Mouse (Mus musculus): Measurements from ENCODE around the gene Ddah2. TPM values are rescaled to one million over a fixed set of nuclear protein-coding genes. Genes with fewer than 3 reads are reported as not detected.

The Ddah2 gene
- total RNA-seq, 2 experiments from 2014 or later: 9.1 to 17.0 TPM

DNA sequence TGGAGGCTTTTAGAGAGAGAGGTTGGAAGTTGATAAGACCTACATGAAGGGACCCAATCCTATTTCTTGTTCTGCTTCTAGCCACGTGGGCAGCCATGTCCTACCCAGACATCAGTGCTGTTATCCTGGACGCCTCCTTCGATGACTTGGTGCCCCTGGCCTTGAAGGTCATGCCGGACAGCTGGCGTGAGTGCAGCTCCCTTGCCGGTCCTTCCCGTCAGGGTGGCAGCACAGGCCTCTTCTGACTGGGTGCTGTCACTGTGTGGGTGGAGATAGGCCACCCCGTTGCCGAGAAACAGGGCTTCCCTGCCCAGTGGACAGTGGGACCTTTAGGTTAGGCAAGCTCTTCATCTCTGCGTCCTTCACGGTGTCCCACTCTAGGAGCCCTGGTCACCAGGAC is 42.3 kb downstream of the Ddah2 start:
- no peak for DNase-seq (ENCODE audit: low spot score in 2 of 2)

DNA sequence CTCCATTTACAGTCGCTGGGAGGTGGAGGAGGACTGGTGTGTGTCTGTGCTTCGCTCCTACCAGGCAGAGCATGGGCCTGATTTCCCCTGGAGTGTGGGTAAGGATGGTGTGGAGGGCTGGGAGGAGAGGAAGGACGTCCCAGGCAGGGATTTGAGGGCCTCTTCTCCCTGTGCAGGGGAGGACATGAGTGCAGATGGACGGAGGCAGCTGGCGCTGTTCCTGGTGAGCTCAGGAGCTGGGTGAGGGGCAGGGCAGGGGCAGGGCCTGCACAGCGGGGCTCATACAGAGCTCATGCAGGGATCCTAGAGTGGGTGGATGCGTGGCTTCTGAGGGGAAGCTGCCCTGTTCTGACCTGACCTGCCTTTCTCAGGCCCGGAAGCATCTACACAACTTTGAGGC is 43.5 kb downstream of the Ddah2 start:
- no peak for DNase-seq (ENCODE audit: low spot score in 2 of 2)

DNA sequence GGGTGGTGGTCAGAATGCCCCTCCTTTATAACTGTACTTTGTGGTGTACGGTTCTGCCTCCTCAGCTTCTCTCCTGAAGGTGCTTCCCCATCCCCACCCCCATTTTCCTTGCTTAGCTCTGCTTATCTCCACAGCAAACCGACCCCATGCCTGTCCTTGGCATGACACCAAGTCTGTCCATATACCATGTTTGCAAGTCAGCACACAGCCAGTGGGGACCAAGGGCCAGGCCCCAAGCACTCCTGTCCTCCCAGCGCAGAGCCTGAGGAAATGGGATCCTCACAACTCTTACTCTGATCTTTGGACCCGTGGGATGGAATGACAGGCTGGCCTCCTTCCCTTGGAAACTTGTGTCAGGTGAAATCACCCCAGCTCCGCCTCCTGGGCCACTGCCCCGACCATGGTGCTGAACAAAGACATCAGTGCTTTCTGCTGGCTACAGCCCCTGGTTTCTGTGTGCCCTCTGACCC is 44.4 kb downstream of the Ddah2 start:
- DNase-seq (ENCODE audit: low spot score in 2 of 2): no peak

GRCm38 (mm10) chr17:35104079-35104478 is 45.2 kb downstream of the Ddah2 start:
- DNase-seq (ENCODE audit: low spot score in 2 of 2): no peak

- no peak for DNase-seq (ENCODE audit: low spot score in 2 of 2)
These were observed 45.9 kb downstream of the Ddah2 start for GRCm38 (mm10) chr17:35104754-35105153.

DNA sequence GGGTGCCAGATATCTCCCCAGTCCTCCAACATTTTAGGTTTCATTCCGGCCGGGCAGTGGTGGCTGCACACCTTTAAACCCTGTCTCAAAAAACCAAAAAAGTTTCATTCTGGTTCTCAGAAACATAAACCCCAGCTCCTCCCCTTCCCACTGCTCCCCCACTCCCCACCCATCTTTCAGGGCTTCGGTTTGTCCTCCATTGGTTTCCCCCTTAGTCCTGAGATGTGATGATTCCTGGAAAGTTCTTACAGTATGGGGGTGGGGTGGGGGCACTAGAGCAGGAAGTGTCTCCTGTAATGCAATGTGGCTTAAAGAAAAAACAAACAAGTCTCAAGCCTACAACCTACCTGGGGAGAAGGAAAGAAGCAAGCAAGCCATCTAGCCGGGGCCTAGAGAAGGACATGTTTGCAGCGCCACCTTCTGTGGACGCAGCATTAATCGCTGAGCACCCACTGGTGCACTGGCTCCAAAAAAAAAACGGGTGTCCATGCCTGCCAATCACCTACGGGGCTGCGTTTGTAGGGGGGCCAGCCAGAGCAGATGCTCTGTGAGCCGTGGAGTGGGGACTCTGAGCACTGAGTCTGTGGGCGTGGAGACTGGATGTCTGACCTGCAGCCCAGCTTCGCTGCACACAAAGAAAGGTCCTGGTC is 47.0 kb downstream of the Ddah2 start:
- no peak for DNase-seq (ENCODE audit: low spot score in 2 of 2)

GRCm38 (mm10) chr17:35106522-35106921 is 47.7 kb downstream of the Ddah2 start:
- no peak for DNase-seq (ENCODE audit: low spot score in 2 of 2)

- DNase-seq (ENCODE audit: low spot score in 2 of 2): no peak
These were observed 49.3 kb downstream of the Ddah2 start, which contains the start of gene Ly6g5c for GRCm38 (mm10) chr17:35108097-35108496. Gene Ly6g5c, plus strand, starts transcription at chr17:35108279.

Other genes with a start within 250 kb of the Ddah2 start
- gene Stk19, start 222.1 kb upstream of the Ddah2 start, total RNA-seq (2021): 10 to 100 TPM; 54.2 to 62.5 TPM
- gene Dxo, start 222.0 kb upstream of the Ddah2 start, total RNA-seq (2021): 10 to 100 TPM; 75.5 to 82.1 TPM
- gene Skiv2l, start 208.8 kb upstream of the Ddah2 start, total RNA-seq (2021): 10 to 100 TPM; 60.8 to 65.9 TPM
- gene Nelfe, start 208.6 kb upstream of the Ddah2 start, total RNA-seq (2021): 10 to 100 TPM; 46.1 to 54.5 TPM
- gene Cfb, start 196.5 kb upstream of the Ddah2 start, total RNA-seq (2021): 10 to 100 TPM; 14.6 to 38.9 TPM
- 10 to 100 TPM in 1 of 2 experiments, 1 to 10 TPM in 1; 9.9 to 12.4 TPM for gene Zbtb12, start 179.6 kb upstream of the Ddah2 start, total RNA-seq (2021)
- gene Gm20547, start 177.0 kb upstream of the Ddah2 start, total RNA-seq (2021): under 1 TPM in 1 of 2 experiments, not detected in 1; 0.19 TPM
- 10 to 100 TPM; 88.3 to 89.2 TPM for gene C2, start 160.8 kb upstream of the Ddah2 start, total RNA-seq (2021)
- 100 to 1,000 TPM; 101 to 144 TPM for gene Ehmt2, start 160.6 kb upstream of the Ddah2 start, total RNA-seq (2021)
- under 1 TPM; 0.30 to 0.51 TPM for gene Slc44a4, start 144.6 kb upstream of the Ddah2 start, total RNA-seq (2021)
- 10 to 100 TPM; 22.5 to 24.3 TPM for gene Neu1, start 127.8 kb upstream of the Ddah2 start, total RNA-seq (2021)
- gene Hspa1b, start 99.8 kb upstream of the Ddah2 start, total RNA-seq (2021): 100 to 1,000 TPM; 635 to 643 TPM
- gene Gm20481, start 89.1 kb upstream of the Ddah2 start, total RNA-seq (2021): under 1 TPM in 1 of 2 experiments, not detected in 1; 0.60 TPM
- gene Hspa1a, start 86.9 kb upstream of the Ddah2 start, total RNA-seq (2021): 100 to 1,000 TPM; 195 to 256 TPM
- under 1 TPM; 0.30 to 0.58 TPM for gene Hspa1l, start 86.3 kb upstream of the Ddah2 start, total RNA-seq (2021)
- 10 to 100 TPM; 31.9 to 34.5 TPM for gene Lsm2, start 77.2 kb upstream of the Ddah2 start, total RNA-seq (2021)
- gene Vars, start 58.0 kb upstream of the Ddah2 start, total RNA-seq (2021): 10 to 100 TPM; 49.8 to 64.8 TPM
- under 1 TPM; 0.50 to 0.61 TPM for gene Vwa7, start 42.5 kb upstream of the Ddah2 start, total RNA-seq (2021)
- gene Sapcd1, start 31.0 kb upstream of the Ddah2 start, total RNA-seq (2021): under 1 TPM in 1 of 2 experiments, not detected in 1; 0.51 TPM
- 1 to 10 TPM; 1.1 to 1.3 TPM for gene Msh5, start 12.3 kb upstream of the Ddah2 start, total RNA-seq (2021)
- gene Clic1, start 9.1 kb upstream of the Ddah2 start, total RNA-seq (2021): 10 to 100 TPM; 71.9 to 92.9 TPM
- not detected for gene Ly6g6c, start 6.4 kb downstream of the Ddah2 start, total RNA-seq (2021)
- gene Mpig6b, start 7.1 kb downstream of the Ddah2 start, total RNA-seq (2021): under 1 TPM; 0.13 to 0.22 TPM
- not detected for gene Ly6g6e, start 17.9 kb downstream of the Ddah2 start, total RNA-seq (2021)
- gene Ly6g6d, start 19.0 kb downstream of the Ddah2 start, total RNA-seq (2021): not detected
- not detected for gene Ly6g6f, start 26.6 kb downstream of the Ddah2 start, total RNA-seq (2021)
- gene Abhd16a, start 30.2 kb downstream of the Ddah2 start, total RNA-seq (2021): 10 to 100 TPM; 75.0 to 88.2 TPM
- not detected for gene Ly6g5c, start 49.2 kb downstream of the Ddah2 start, total RNA-seq (2021)
- under 1 TPM; 0.33 to 0.67 TPM for gene Ly6g5b, start 56.4 kb downstream of the Ddah2 start, total RNA-seq (2021)
- gene Gpank1, start 62.4 kb downstream of the Ddah2 start, total RNA-seq (2021): 10 to 100 TPM; 14.8 to 16.2 TPM
- 100 to 1,000 TPM; 192 to 217 TPM for gene Csnk2b, start 63.0 kb downstream of the Ddah2 start, total RNA-seq (2021)
- 10 to 100 TPM; 28.8 to 34.6 TPM for gene D17H6S53E, start 67.3 kb downstream of the Ddah2 start, total RNA-seq (2021)
- gene Apom, start 73.0 kb downstream of the Ddah2 start, total RNA-seq (2021): not detected
- gene Bag6, start 76.1 kb downstream of the Ddah2 start, total RNA-seq (2021): 100 to 1,000 TPM; 307 to 394 TPM
- 100 to 1,000 TPM; 214 to 251 TPM for gene Prrc2a, start 105.9 kb downstream of the Ddah2 start, total RNA-seq (2021)
- gene Aif1, start 117.0 kb downstream of the Ddah2 start, total RNA-seq (2021): 10 to 100 TPM in 1 of 2 experiments, 1 to 10 TPM in 1; 6.1 to 11.2 TPM
- gene Lst1, start 129.4 kb downstream of the Ddah2 start, total RNA-seq (2021): 1 to 10 TPM; 3.5 to 4.1 TPM
- 1 to 10 TPM; 2.0 to 6.5 TPM for gene Ltb, start 135.4 kb downstream of the Ddah2 start, total RNA-seq (2021)
- under 1 TPM; 0.36 to 0.83 TPM for gene Tnf, start 143.0 kb downstream of the Ddah2 start, total RNA-seq (2021)
- not detected for gene Lta, start 146.3 kb downstream of the Ddah2 start, total RNA-seq (2021)
- gene Gm16181, start 161.8 kb downstream of the Ddah2 start, total RNA-seq (2021): not detected
- gene Atp6v1g2, start 174.6 kb downstream of the Ddah2 start, total RNA-seq (2021): 1 to 10 TPM; 4.7 to 5.3 TPM
- gene Nfkbil1, start 176.8 kb downstream of the Ddah2 start, total RNA-seq (2021): 10 to 100 TPM; 12.4 to 15.3 TPM
- 100 to 1,000 TPM; 195 to 213 TPM for gene Ddx39b, start 182.7 kb downstream of the Ddah2 start, total RNA-seq (2021)
- 100 to 1,000 TPM; 219 to 653 TPM for gene H2-D1, start 203.7 kb downstream of the Ddah2 start, total RNA-seq (2021)

All from adrenal gland, adult 18-20 months (tissue).